ENCODE assay signal across 15 mouse cellular contexts in genomic region chr11:105152357-105152899, GRCm38 (mm10). TPM values are rescaled to one million over a fixed set of nuclear protein-coding genes. Genes with fewer than 3 reads are reported as not detected.
DNase-seq lines count a peak whose midpoint lies in the region; ATAC-seq and TF ChIP-seq lines count a peak whose summit lies in the region.
"Had no signal": no experiment of that assay in that cellular context is flagged by ENCODE, and none has a peak within 500 bp of the region (broad histone marks: within the 10 kb centered on the region; RNA-seq: fewer than 3 reads in every experiment).

No protein-coding gene starts in this region.

- no peak for TF ChIP-seq POLR2A in ES-Bruce4 (IDR thresholded peaks at IDR 0.05; ENCODE audit: insufficient read depth, low read length)
- TF ChIP-seq POLR2A in myocyte (IDR thresholded peaks at IDR 0.05; ENCODE audit: insufficient read length, low read depth): no peak

- H3ac ChIP-seq in myocyte (ENCODE audit: control insufficient read depth, insufficient read length): no peak overlapping the region

- no peak for TF ChIP-seq CTCF in ES-Bruce4 (IDR thresholded peaks at IDR 0.05; ENCODE audit: low read depth, low read length)

- H3K4me3 ChIP-seq in ES-Bruce4 (ENCODE audit: low read depth, low read length): no peak overlapping the region
- H3K4me3 ChIP-seq in liver, embryonic 11.5 days (ENCODE audit: low read depth, low read length): no peak overlapping the region
- no peak overlapping the region for H3K4me3 ChIP-seq in myocyte
- H3K4me3 ChIP-seq in forebrain, embryonic 16.5 days (replicated peaks; ENCODE audit: low read length): no peak overlapping the region

- peak; percentile 91 for ATAC-seq in liver, embryonic 11.5 days (replicated peaks; ENCODE audit: low FRiP score)
- no peak for ATAC-seq in forebrain, embryonic 16.5 days

- no peaks in the 10 kb centered on the region for H3K36me3 ChIP-seq in ES-Bruce4 (ENCODE audit: control insufficient read depth, insufficient read depth, low read length, poor library complexity, severe bottlenecking)
- H3K36me3 ChIP-seq in liver, embryonic 11.5 days (ENCODE audit: control insufficient read depth, insufficient read depth, low read length): no peaks in the 10 kb centered on the region
- no peaks in the 10 kb centered on the region for H3K36me3 ChIP-seq in myocyte (ENCODE audit: control insufficient read depth, insufficient read depth)
- H3K36me3 ChIP-seq in forebrain, embryonic 16.5 days (ENCODE audit: control insufficient read depth, insufficient read depth): no peaks in the 10 kb centered on the region
- H3K36me3 ChIP-seq: forebrain, embryonic 10.5 days had no signal

- 47% methylated on average over 11 of the region's 11 CpGs for WGBS in liver, embryonic 11.5 days
- WGBS in forebrain, embryonic 16.5 days: 84% methylated on average over 11 of the region's 11 CpGs

- H3K9ac ChIP-seq in ES-Bruce4 (ENCODE audit: low read depth, poor library complexity, severe bottlenecking): peak overlapping the region; percentile 4
- H3K9ac ChIP-seq in liver, embryonic 11.5 days (ENCODE audit: low read depth, low read length): peak overlapping the region; percentile 59
- no peak overlapping the region for H3K9ac ChIP-seq in forebrain, embryonic 16.5 days (replicated peaks; ENCODE audit: low read depth, low read length)

- peak overlapping the region; percentile 51 for H3K4me2 ChIP-seq in liver, embryonic 11.5 days
- H3K4me2 ChIP-seq in myocyte (ENCODE audit: low read depth): peak overlapping the region; percentile 44
- no peak overlapping the region for H3K4me2 ChIP-seq in forebrain, embryonic 16.5 days (ENCODE audit: low read length)

- DNase-seq in ZHBTc4 (ENCODE audit: low read depth, low spot score): peak; percentile 27
- DNase-seq in liver, embryonic 11.5 days (ENCODE audit: low spot score): peak; percentile 74
- no peak for DNase-seq in layer of hippocampus, adult 18-20 months (ENCODE audit: low spot score in 2 of 2)
- DNase-seq in adrenal gland, adult 18-20 months (ENCODE audit: low spot score in 2 of 2): no peak
- DNase-seq: kidney, adult 11 months; right cerebral cortex, postnatal 25 days had no signal

- H3K9me3 ChIP-seq in ES-Bruce4 (replicated peaks; ENCODE audit: control insufficient read depth, insufficient read depth, low read length, poor library complexity, severe bottlenecking): no peaks in the 10 kb centered on the region
- no peaks in the 10 kb centered on the region for H3K9me3 ChIP-seq in liver, embryonic 11.5 days (ENCODE audit: control insufficient read depth, low read length)
- H3K9me3 ChIP-seq in forebrain, embryonic 16.5 days (ENCODE audit: control insufficient read depth, low read length): no peaks in the 10 kb centered on the region
- H3K9me3 ChIP-seq: forebrain, embryonic 10.5 days had no signal

- H3K27me3 ChIP-seq in ES-Bruce4 (ENCODE audit: control insufficient read depth, insufficient read depth, low read length, poor library complexity, severe bottlenecking): no peaks in the 10 kb centered on the region
- no peaks in the 10 kb centered on the region; the same call in 1 of the 2 replicates for H3K27me3 ChIP-seq in liver, embryonic 11.5 days (replicated peaks; ENCODE audit: control insufficient read depth, insufficient read depth, low read length)
- no peaks in the 10 kb centered on the region for H3K27me3 ChIP-seq in myocyte (ENCODE audit: control insufficient read depth, insufficient read depth, insufficient read length)
- H3K27me3 ChIP-seq in forebrain, embryonic 16.5 days (replicated peaks; ENCODE audit: control insufficient read depth, insufficient read depth, low read length): no peaks in the 10 kb centered on the region

- peak; percentile 64; the same call in 1 of the 2 replicates for TF ChIP-seq EP300 in ES-Bruce4 (IDR thresholded peaks at IDR 0.05; ENCODE audit: insufficient read depth, low read depth, low read length)

- no peaks in the 10 kb centered on the region for H3K79me2 ChIP-seq in myocyte (ENCODE audit: control insufficient read depth, insufficient read depth)

- peaks cover 10% of the 10 kb centered on the region for H3K4me1 ChIP-seq in ES-Bruce4 (ENCODE audit: control insufficient read depth, insufficient read depth, low read length)
- peaks cover 50% of the 10 kb centered on the region for H3K4me1 ChIP-seq in liver, embryonic 11.5 days (replicated peaks; ENCODE audit: control insufficient read depth, insufficient read depth, low read length)
- H3K4me1 ChIP-seq in forebrain, embryonic 16.5 days (replicated peaks; ENCODE audit: control insufficient read depth, insufficient read depth, low read length): 0 out of 2 replicates have a peak, but pooled peaks cover 3% of the 10 kb centered on the region

- H3K27ac ChIP-seq in ES-Bruce4 (ENCODE audit: insufficient read depth, low read length): peak overlapping the region; percentile 46; the same call in 1 of the 2 replicates
- peak overlapping the region; percentile 96 for H3K27ac ChIP-seq in liver, embryonic 11.5 days (ENCODE audit: low read depth, low read length)
- H3K27ac ChIP-seq in forebrain, embryonic 16.5 days (ENCODE audit: low read length): no peak overlapping the region

TF ChIP-seq in myocyte, 11 proteins besides CTCF, POLR2A, EP300 and RAD21:
- TF ChIP-seq MYOD1 (IDR thresholded peaks at IDR 0.05; ENCODE audit: control insufficient read depth in 1 of 3, insufficient read length in 2 of 3, low read depth in 2 of 3): no peak
- TF ChIP-seq MAX (IDR thresholded peaks at IDR 0.05; ENCODE audit: low read depth): no peak
- no peak for TF ChIP-seq USF1 (IDR thresholded peaks at IDR 0.05; ENCODE audit: low read depth)
- TF ChIP-seq REST (IDR thresholded peaks at IDR 0.05; ENCODE audit: insufficient read depth, insufficient read length): no peak
- no peak for TF ChIP-seq POLR2AphosphoS2 (IDR thresholded peaks at IDR 0.05; ENCODE audit: insufficient read length, low read depth)
- no peak for TF ChIP-seq E2F4 (IDR thresholded peaks at IDR 0.05; ENCODE audit: insufficient read depth)
- no peak for TF ChIP-seq TCF3 (IDR thresholded peaks at IDR 0.05; ENCODE audit: insufficient read length, low read depth)
- no peak for TF ChIP-seq TCF12 (IDR thresholded peaks at IDR 0.05; ENCODE audit: insufficient read depth, poor library complexity, severe bottlenecking)
- no peak for TF ChIP-seq MYOG (IDR thresholded peaks at IDR 0.05; ENCODE audit: control insufficient read depth in 1 of 3, insufficient read depth in 1 of 3, insufficient read length in 2 of 3, low read depth in 2 of 3)
- no peak for TF ChIP-seq SRF (IDR thresholded peaks at IDR 0.05; ENCODE audit: control insufficient read depth, insufficient read length, low read depth)
- no peak for TF ChIP-seq CEBPB (IDR thresholded peaks at IDR 0.05; ENCODE audit: insufficient read depth, poor library complexity, severe bottlenecking)

RNA-seq across cellular contexts. Expression of gene Gm10842, which starts 5.7 kb away (rescaled TPM):
- polyA plus RNA-seq in ES-Bruce4 (2011; ENCODE audit: insufficient read depth, insufficient read length, low read depth, missing spikeins) (not detected in 2 replicates), myocyte (2012; fragmentation: generic; extraction: Trizol) (not detected)
- not detected in 2 replicates for polyA plus RNA-seq in liver, embryonic 11.5 days (2014; fragmentation: Nextera tagmentation; extraction: Ambion mirVana)
- not detected for total RNA-seq in layer of hippocampus, adult 18-20 months (2021)
- not detected in 2 replicates for polyA plus RNA-seq in forebrain, embryonic 16.5 days (2015; fragmentation: Nextera tagmentation; extraction: Ambion mirVana)
- not detected for total RNA-seq in adrenal gland, adult 18-20 months (2021)
- total RNA-seq: heart, adult 8-10 months; hematopoietic stem cell, adult 5-6 weeks; left cerebral cortex, adult 8-10 months; liver, adult 2 months had no signal
- polyA plus RNA-seq: forebrain, embryonic 10.5 days; large intestine, adult 2 months; liver, adult 2 months had no signal

RNA-seq across cellular contexts. Expression of gene Tlk2, which starts 26.2 kb away (rescaled TPM):
- polyA plus RNA-seq in ES-Bruce4 (2011; ENCODE audit: insufficient read depth, insufficient read length, low read depth, missing spikeins) (130 and 140 TPM in 2 replicates), myocyte (2012; fragmentation: generic; extraction: Trizol) (26.8 TPM)
- polyA plus RNA-seq in liver, embryonic 11.5 days (2014; fragmentation: Nextera tagmentation; extraction: Ambion mirVana): 16.1 and 18.2 TPM in 2 replicates
- total RNA-seq in layer of hippocampus, adult 18-20 months (2021): 10 to 100 TPM; 45.8 to 46.2 TPM
- polyA plus RNA-seq in forebrain, embryonic 16.5 days (2015; fragmentation: Nextera tagmentation; extraction: Ambion mirVana): 17.7 and 20.9 TPM in 2 replicates
- total RNA-seq in adrenal gland, adult 18-20 months (2021): 10 to 100 TPM; 47.8 to 51.5 TPM

RNA-seq across cellular contexts. Expression of gene Mettl2, which starts 26.2 kb away (rescaled TPM):
- polyA plus RNA-seq in ES-Bruce4 (2011; ENCODE audit: insufficient read depth, insufficient read length, low read depth, missing spikeins): 43.1 and 49.3 TPM in 2 replicates
- polyA plus RNA-seq in liver, embryonic 11.5 days (2014; fragmentation: Nextera tagmentation; extraction: Ambion mirVana): 46.2 and 46.9 TPM in 2 replicates
- polyA plus RNA-seq in myocyte (2012; fragmentation: generic; extraction: Trizol): 15.5 TPM
- total RNA-seq in layer of hippocampus, adult 18-20 months (2021): 10 to 100 TPM; 16.3 to 17.1 TPM
- polyA plus RNA-seq in forebrain, embryonic 16.5 days (2015; fragmentation: Nextera tagmentation; extraction: Ambion mirVana): 30.0 and 30.7 TPM in 2 replicates
- 10 to 100 TPM; 23.0 to 23.9 TPM for total RNA-seq in adrenal gland, adult 18-20 months (2021)

Comparison
In these comparisons a context has a peak if more than half of its experiments do, and no peak if none do; other contexts are left out.
1. DNase-seq: peak in ZHBTc4 (single experiment) and liver, embryonic 11.5 days (single experiment); none in layer of hippocampus, adult 18-20 months (0 of 2) and adrenal gland, adult 18-20 months (0 of 2).